Mouse (Mus musculus) forebrain, embryonic 16.5 days (tissue): Measurements from ENCODE around the gene Spata2. TPM values are rescaled to one million over a fixed set of nuclear protein-coding genes. Genes with fewer than 3 reads are reported as not detected.

ENCODE experiments used
- polyA plus RNA-seq: library from polyadenylated mRNA; unstranded; fragments of >200 nt; fragmentation: Nextera tagmentation; extraction: Ambion mirVana; gene quantifications from 2 replicates; pipeline ENCODE4 v1.2.1, GENCODE M21; 2015

Spata2 gene
- polyA plus RNA-seq, 1 experiment from 2014 or later: 37.6 TPM

Other genes with a start within 250 kb of the Spata2 start
- gene B4galt5, start 143.7 kb downstream of the Spata2 start, polyA plus RNA-seq: 9.9 and 12.5 TPM in 2 replicates
- gene Slc9a8, start 71.2 kb downstream of the Spata2 start, polyA plus RNA-seq: 21.1 and 24.0 TPM in 2 replicates
- gene Rnf114, start 242 bp downstream of the Spata2 start, polyA plus RNA-seq: 133 and 140 TPM in 2 replicates
- 4.3 and 4.4 TPM in 2 replicates for gene Snai1, start 45.3 kb upstream of the Spata2 start, polyA plus RNA-seq
- gene Ube2v1, start 139.2 kb upstream of the Spata2 start, polyA plus RNA-seq: 273 and 281 TPM in 2 replicates
- 8.2 and 11.7 TPM in 2 replicates for gene Gm20431, start 168.6 kb upstream of the Spata2 start, polyA plus RNA-seq
- gene Cebpb, start 196.0 kb upstream of the Spata2 start, polyA plus RNA-seq: 0.32 and 0.56 TPM in 2 replicates
- gene Tmem189, start 196.9 kb upstream of the Spata2 start, polyA plus RNA-seq: 30.2 and 30.6 TPM in 2 replicates